Mouse (Mus musculus) embryo, embryonic 10 days (tissue): ENCODE measurements around the gene Slmap.
A peak's percentile ranks its signal among the peaks of the same experiment; 100 is the strongest.
"Not testable (repeated sequence)": the region's sequence is repeated elsewhere in the genome, so short reads cannot be mapped to it uniquely, and the experiment has no call there.

Experiments used
- DNase-seq: peaks from one replicate; pipeline ENCODE4 v3.0.0-alpha.2; 2015; ENCODE audit warnings: low spot score

The Slmap gene

DNA sequence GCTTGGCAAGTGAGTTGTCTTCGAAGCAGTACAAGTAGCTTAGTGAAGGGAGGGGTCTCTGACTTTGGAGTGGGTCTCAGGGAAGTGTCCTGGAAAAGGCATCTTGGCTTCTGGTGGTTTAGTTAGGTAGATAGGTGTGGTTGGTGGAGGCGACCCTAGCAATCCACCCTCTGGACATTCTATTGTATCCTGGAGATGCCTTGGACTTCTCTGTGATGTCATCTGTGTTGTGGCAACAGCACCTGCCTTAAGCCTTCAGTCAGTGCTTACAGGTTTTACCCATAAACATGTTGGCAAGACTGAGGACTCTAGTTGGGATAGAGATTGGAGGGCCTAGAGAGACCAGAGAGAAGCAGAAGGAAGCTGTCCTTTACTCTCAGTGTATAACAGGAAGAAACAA lies 145.8 kb downstream of the Slmap start:
- DNase-seq: not testable (repeated sequence)

- not testable (repeated sequence) for DNase-seq
Measured at GRCm38 (mm10) chr14:26386999-26387398, 147.7 kb downstream of the Slmap start.

DNA sequence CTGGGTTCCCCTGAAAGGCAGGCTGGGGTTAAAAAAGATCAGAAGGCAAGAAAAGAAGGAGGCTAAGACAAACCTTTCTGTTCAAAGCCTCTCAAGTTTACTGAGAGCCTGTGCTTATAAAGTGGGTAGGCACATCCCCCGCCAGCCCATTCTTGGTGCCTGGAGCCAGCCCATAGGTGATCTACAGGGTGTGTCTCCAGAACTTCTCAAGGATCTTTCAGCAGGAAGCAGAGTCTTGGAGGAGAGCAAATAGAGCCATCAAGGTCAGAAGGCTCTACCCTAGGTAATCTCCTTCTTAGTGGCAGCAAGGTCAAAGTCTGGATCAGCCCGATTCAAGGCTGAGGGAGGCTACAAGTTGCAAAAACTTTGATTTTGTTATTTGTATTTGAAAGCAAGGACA lies 149.1 kb downstream of the Slmap start:
- DNase-seq: not testable (repeated sequence)

GRCm38 (mm10) chr14:26379071-26379470 lies 155.7 kb downstream of the Slmap start:
- peak; percentile 52 for DNase-seq

DNA sequence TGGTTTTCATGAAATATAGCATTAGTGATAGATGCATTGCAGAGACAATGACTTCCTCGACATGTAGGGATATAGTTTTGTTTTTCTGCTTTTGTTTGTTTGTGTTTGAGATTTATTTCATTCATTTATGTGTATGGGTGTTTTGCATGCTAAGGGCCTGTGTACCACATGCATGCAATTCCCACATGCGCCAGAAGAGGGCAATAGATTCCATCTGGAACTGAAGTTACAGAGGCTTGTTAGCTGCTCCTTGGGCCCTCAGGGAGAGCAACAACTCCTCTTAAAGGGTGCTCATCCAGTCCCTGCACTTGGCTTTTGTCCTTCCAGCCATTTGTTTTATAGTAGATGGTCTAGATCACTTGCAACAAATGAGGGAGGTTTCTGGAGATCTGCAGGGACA lies 158.1 kb downstream of the Slmap start:
- DNase-seq: peak; percentile 86
